Mouse (Mus musculus) testis, postnatal 14 days (tissue): ENCODE measurements around the gene Hagh.

Source experiments
- DNase-seq: peaks from one replicate; pipeline ENCODE4 v3.0.0; 2021; ENCODE audit warnings: low spot score

Gene Hagh

DNA sequence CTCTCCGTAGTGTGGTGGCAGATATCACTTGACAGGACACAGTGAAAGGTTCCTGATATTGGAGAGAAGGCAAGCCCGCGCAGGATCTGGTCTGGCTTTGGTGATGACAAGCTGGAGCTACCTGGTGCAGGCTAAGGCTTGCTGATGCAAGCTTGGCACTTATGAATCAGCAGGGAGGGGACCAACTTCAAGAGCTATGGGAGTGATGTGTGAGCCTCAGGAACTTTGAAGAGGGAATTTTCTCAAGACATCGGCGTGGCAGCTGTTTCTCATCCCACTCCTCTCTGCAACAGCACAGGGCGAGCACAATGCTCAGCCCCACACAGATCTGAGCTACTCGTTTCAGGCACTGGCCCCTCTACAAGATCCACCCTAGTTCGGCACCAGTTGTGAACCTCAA lies at the start of gene Hagh:
Gene Hagh, plus strand, starts transcription at position 302 of the 400 bp plus-strand sequence.
- DNase-seq, result no peak

GRCm38 (mm10) chr17:24792190-24792589 lies 47.8 kb upstream of the Hagh start:
- no peak for DNase-seq

DNA sequence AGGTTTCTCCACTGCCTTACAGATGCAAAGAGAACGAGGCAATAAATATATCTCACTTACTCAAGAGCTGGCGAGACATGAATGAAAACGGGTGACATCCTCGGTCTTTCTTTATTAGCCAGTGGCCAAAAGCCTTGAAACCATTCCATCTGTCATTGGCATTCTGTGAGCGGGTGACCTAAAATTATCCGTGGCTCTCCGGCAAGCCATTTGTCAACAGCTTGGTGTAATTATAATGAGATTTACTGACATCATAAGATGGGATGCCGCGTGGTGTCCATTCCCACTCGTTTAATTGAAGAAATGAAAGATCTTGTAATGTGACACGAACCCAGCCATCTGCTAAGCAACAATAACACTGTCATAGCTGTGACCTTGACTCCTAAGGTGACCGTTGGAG lies 45.2 kb upstream of the Hagh start:
- no peak for DNase-seq

DNA sequence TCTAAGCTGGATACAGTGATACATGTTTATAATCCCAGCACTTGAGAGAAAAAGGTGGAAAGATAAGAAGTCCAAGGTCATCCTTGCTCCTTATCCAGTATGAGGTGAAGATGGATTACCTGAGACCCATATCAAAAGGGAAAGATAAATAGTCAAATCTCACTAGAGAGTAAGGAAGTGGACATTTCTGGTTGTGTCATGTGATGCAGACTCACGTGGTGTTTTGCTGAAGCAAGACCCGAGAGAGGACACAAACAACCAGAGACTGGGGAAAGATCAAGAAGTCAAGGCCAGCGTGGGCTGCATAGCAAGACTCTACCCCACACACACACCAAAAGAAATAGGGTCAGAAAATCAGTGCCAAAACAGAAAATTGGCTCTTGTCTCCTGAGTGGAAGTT lies 43.0 kb upstream of the Hagh start:
- DNase-seq, result no peak

DNA sequence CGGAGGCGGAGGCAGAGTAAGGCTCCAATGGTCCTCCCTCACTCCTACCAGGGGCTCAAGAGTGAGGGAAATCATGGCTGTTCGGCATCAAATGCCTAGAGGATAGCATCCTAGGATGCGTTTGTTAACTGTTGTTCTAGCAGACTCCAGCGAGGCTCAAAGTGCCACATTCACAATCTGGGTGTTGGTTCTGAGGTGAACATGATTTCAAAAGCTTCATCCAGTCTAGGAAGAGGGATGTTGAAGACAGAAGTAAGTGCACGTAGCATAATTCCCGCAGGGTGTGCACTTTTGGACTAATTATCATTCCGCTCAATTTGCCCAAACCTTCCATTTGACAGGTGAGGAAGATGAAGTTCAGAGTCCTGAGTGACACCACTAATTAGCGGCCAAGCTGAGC lies 41.7 kb upstream of the Hagh start:
- no peak for DNase-seq

DNA sequence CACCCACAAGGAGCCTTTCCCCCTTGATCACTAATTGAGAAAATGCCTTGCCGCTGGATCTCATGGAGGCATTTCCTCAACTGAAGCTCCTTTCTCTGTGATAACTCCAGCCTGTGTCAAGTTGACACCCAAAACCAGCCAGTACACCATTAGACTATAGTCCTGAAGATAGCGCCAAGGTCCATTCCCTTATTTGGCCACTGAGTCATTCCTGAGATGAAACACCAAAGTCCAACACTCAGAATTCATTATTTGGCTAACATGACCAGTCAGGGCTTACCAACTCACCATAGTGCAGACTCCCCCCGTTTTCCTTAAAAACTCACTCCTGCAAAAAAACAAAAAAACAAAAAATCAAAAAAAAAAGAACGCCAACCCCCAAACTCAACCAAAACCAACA lies 40.5 kb upstream of the Hagh start:
- no peak for DNase-seq

- DNase-seq, result no peak
These were observed 39.4 kb upstream of the Hagh start for GRCm38 (mm10) chr17:24800524-24800923.

- DNase-seq, result peak; percentile 90
These were observed 35.7 kb upstream of the Hagh start, which contains the start of gene Meiob for GRCm38 (mm10) chr17:24803952-24804951. Gene Meiob, plus strand, starts transcription at chr17:24804289.

DNA sequence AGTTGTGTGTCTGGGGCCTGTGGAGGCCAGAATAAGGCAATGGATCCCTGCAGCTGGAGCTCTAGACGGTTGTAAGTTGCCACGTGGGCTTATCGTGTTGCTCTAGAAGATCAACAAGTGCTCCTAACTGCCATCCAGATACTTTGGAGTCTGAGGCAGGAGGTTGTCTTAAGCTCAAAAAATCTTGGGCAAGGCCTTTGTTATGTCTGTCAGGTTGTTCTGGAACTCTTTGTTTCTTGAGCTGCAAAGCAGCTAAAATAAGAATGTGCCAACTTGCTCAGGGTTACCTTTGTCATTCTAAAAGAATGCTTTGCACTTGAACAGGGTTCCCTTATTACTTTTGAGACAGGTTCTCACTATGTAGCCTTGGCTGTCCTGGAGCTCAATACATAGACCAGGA lies 28.7 kb upstream of the Hagh start:
- no peak for DNase-seq

GRCm38 (mm10) chr17:24812215-24812614 lies 27.7 kb upstream of the Hagh start:
- DNase-seq, result no peak

GRCm38 (mm10) chr17:24815256-24815655 lies 24.7 kb upstream of the Hagh start:
- DNase-seq, result no peak

DNA sequence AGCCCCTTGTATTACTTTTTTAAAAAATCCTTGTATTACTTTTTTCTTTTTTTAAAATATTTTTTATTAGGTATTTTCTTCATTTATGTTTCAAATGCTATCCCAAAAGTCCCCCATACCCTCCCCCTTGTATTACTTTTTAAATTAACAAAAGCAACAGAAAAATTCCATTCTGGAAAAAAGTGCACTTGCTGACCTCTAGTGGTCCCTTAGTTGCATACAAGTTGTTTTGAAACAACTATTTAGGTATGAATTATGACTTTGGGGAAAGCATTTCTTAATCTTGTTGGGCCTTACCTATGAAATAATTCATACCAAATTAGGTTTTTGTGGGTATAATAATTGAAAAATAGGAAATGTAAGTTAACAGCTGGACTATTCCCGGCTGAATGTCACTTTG lies 22.4 kb upstream of the Hagh start:
- DNase-seq, result no peak

- no peak for DNase-seq
These were observed 21.8 kb upstream of the Hagh start for GRCm38 (mm10) chr17:24818172-24818571.

DNA sequence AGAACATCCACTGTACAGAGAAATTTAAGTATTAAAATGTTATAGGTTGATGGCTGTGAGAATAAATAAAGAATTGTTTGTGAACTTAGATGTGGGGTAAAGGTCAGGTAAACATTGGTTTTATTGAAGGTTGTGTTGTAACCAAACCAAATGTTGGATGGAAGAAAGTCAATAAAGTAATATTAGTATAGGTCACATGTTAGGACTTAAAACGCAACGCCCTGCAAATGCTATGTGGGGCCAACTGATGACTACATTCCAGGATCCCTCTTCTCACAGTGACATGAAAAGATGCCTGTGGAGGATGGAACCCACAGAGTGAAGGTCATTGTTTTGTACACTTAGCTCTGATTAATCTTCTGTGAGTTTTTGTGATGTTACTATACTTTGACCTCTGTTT lies 20.5 kb upstream of the Hagh start:
- no peak for DNase-seq

- DNase-seq, result no peak
These were observed 18.3 kb upstream of the Hagh start for GRCm38 (mm10) chr17:24821351-24822280.

GRCm38 (mm10) chr17:24840341-24840740 lies 398 bp downstream of the Hagh start:
- no peak for DNase-seq

- no peak for DNase-seq
These were observed 1.2 kb downstream of the Hagh start for GRCm38 (mm10) chr17:24841133-24841532.

GRCm38 (mm10) chr17:24842631-24843030 lies 2.7 kb downstream of the Hagh start:
- DNase-seq, result no peak

- no peak for DNase-seq
These were observed 4.6 kb downstream of the Hagh start for GRCm38 (mm10) chr17:24844525-24844924.

DNA sequence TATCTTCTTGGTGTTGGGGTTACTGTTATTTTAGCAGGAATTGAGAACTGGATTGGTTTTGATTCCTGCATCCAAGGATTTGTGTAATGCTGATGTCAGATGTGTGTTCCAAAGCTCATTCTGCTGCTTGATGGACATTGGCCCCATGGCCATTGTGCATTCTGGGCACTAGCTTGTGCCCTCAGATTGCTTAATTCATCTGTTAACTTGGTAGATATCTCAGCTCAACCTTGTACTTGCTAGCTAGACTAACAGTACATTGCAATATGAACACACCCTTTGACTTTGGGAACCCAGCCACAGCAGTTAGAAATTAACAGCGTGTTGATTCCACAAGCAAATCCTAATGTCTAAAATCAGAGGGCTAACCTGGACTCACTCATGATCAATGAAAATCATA lies 7.4 kb downstream of the Hagh start:
- no peak for DNase-seq

DNA sequence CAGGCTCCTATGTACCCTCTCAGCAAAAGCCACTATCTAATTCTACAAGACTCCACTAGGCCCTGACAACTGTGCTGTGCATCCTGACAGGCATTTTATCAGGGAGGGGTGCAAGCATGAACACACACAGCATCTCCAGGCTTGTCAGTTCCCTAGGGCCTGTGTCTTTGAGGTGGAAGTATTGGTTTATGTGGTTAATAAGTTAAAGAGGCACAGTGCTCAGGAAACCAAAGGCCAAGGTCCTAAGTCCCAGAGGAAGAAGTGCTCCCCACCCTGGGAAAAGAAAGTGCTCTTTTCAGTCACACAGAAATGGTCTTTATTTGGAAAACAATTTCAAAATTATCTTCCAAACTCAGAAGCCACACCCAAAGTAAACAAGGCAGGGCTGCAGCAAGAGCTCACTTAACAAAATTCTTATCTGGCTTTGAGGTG lies 8.7 kb downstream of the Hagh start:
- DNase-seq, result no peak

DNA sequence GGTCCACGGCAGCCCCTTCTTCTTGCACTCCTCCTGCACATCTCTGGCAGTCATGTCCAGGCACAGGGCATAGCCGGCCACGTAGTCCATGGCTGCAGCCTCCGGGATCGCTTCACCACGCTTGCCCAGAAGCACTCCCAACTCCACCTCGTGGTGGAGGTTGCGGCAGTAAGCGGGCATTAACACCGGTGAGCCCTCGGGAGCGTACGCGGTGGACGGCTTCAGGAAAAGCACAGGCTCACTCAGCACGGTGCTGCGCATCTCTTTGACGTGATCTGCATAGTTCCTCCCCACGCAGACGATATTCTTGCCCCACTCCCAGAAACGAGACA lies 9.8 kb downstream of the Hagh start:
- DNase-seq, result no peak
